Mouse (Mus musculus) erythroblast, adult 5-6 weeks (primary cell): ENCODE data around the gene Bpifb9b. TPM values are rescaled to one million over a fixed set of nuclear protein-coding genes. Genes with fewer than 3 reads are reported as not detected.
"Not testable (repeated sequence)": the region's sequence is repeated elsewhere in the genome, so short reads cannot be mapped to it uniquely, and the experiment has no call there.

Experiments
- ATAC-seq: replicated peaks from 2 replicates; pipeline ENCODE4 v1.8.0; 2016; ENCODE audit warnings: moderate number of reproducible peaks, mild to moderate bottlenecking, moderate TSS enrichment, inconsistent platforms; ENCODE audit not compliant: poor library complexity, low FRiP score, severe bottlenecking
- total RNA-seq, 2 experiments: library from RNA; stranded (forward) in 1 of 2; stranded (reverse) in 1 of 2; fragments of 150-400 nt in 1 of 2; fragments of 200-764, 138-1000 nt in 1 of 2; gene quantifications; 2 replicates each; pipeline versions ENCODE4 v1.2.3 to v1.2.4; 2015 to 2017; ENCODE audit warnings: low replicate concordance in 2 of 2

Gene Bpifb9b
- total RNA-seq (2015; ENCODE audit: low replicate concordance) (not detected in 2 replicates), total RNA-seq (2017; ENCODE audit: low replicate concordance) (not detected in 2 replicates)

DNA sequence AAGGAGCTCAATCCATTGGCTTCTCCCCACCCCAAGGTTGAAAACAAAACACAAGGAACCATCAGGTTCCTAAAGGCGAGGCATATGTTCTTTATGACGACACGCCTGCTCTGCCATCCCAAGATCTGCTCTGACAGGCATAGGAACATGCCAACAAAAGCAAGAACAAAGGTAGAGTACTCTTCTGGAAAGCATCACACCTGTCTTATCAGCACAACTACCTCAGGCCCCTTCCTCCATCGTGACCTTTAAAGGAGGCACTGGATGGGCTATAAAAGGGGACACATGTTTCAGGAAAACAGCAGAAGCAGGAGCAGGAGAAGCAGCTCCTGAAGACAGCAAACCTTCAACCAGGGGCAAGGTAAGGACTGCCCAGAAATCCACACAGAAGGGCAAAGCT, at the start of gene Bpifb9b:
Gene Bpifb9b (plus strand): TSS at position 301 of the 400 bp plus-strand sequence.
- not testable (repeated sequence) for ATAC-seq

DNA sequence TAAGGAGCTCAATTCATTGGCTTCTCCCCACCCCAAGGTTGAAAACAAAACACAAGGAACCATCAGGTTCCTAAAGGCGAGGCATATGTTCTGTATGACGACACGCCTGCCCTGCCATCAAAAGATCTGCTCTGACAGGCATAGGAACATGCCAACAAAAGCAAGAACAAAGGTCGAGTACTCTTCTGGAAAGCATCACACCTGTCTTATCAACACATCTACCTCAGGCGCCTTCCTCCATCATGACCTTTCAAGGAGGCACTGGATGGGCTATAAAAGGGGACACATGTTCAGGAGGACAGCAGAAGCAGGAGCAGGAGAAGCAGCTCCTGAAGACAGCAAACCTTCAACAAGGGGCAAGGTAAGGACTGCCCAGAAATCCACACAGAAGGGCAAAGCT, 49.5 kb upstream of the Bpifb9b start, which contains the start of gene Bpifb9a:
Gene Bpifb9a (plus strand): TSS at position 301 of the 400 bp plus-strand sequence.
- not testable (repeated sequence) for ATAC-seq

DNA sequence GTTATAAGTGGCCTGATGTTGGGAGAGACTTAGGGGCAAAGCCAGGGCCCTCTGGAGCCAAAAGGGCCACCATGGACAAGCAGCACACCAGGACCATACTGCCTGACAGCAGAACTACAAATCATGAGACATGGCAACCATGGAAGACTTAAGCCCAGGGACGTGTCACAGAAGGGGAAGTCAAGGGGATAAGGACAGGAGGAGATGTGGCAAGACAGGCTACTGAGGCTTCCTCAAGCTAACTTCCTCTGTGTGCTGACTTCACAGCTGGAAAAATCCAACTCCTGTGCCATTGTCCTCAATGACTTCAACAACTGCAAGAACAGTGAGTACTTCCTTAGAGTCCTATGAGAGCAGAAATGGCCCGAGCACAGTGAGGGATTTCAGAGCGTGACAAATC, 42.6 kb upstream of the Bpifb9b start:
- not testable (repeated sequence) for ATAC-seq

DNA sequence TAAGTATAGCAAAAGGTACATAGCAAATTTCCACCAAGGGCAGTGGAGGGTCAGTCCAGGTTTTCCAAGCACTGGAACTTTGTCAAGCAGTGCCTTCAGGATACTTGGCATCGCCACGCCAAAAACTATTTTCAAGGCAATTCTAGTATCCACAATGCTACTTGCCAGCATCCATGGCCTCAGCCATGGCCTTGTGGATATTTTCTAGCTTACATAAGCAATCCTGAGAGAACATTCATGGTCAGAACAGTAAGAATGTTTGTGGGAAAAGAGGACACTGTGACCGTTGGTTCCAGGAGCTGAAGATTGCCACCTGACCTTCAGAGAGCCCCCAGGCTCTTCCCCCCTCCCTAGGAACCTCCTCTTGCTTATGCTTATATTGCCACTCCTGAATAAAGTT, 15.2 kb upstream of the Bpifb9b start:
- not testable (repeated sequence) for ATAC-seq

DNA sequence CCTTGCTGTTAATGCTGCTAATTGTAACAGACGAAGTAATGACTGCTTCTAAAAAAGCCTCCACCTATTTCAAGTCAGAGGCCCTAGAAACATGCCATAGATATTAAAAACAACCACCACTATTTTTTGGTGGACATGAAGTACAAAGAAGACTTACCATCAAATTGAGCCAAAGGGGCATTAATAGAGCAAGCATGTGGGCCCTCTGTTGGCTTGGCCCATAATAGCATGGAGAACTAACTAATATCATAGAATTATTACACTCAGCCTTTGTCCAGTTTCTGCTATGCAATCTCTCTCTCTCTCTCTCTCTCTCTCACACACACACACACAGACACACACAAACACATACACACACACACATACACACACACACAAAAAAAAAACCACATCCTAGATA, 14.2 kb upstream of the Bpifb9b start:
- no peak for ATAC-seq

DNA sequence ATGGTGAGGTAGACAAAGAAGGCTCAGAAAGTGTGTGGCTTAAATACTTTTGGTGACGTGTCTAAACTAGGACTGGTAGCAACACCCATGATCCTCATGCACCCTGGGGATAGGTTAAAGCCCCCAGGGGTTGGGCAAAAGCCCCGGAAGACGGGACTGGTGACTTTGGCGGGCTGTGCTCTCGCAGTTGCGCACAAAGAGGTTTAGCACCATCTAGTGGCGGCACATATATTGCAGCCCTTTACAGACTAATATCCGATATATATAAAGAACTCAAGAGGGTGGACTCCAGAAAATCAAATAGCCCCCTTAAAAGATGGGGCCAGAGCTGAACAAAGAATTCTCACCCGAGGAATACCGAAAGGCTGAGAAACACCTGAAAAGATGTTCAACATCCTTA, 12.3 kb upstream of the Bpifb9b start:
- not testable (repeated sequence) for ATAC-seq

DNA sequence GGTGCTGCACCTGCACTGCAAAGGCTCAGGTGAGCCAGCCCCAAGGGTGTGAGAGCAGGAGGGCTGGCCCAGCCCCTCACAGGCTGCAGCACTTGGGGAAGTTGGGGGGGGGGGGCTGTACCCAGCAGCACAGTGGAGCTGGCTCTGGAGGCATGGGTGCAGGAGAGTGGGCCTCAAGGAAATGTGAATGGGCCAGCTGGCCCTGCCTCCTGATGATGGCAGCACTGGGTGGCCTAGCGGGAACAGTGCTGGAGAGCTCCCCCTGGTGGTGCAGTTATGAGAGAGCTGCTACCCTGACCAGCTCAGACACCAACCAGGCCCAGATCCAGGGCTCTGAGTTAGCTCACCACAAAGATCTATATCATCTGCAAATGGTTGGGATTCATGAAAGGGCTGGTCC, 6.5 kb upstream of the Bpifb9b start:
- ATAC-seq = peak; percentile 94

DNA sequence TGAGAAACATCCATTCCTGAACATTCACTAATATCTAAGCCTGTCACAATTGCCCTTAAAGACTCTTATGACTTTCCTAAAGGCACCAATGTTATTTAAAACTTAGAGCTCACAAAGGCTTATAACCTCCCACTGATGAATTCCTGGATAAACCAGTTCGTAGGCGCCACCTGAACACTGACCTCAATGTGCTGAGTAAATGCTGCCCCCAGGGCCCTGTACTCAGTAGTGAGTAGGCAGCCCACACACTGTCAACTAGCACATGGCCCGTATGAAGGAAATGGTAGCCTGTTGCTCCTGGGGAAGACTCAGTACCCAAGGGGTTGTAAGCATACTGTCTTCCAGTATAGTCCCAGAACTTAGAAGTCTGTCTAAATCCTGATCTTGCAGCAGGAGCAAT, 5.3 kb upstream of the Bpifb9b start:
- no peak for ATAC-seq

DNA sequence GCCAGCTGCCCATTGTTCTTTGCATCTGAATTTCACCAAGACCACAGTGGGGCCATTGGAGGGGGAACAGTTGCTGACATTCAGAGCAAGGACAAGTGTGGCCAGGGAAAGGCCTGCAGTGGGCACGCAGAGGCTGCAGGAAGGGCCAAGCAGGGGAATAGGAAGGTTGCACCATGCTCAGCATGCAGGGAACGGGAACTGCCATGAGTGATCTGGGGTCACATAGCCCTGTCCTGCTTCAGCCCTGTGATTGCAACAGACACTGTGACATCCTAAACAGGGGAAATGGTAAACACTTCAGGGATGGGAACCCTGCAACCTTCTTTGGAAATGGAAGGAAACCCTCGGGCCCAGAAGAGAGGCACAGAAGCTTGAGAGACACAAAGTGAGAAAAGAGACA, 2.4 kb upstream of the Bpifb9b start:
- not testable (repeated sequence) for ATAC-seq

DNA sequence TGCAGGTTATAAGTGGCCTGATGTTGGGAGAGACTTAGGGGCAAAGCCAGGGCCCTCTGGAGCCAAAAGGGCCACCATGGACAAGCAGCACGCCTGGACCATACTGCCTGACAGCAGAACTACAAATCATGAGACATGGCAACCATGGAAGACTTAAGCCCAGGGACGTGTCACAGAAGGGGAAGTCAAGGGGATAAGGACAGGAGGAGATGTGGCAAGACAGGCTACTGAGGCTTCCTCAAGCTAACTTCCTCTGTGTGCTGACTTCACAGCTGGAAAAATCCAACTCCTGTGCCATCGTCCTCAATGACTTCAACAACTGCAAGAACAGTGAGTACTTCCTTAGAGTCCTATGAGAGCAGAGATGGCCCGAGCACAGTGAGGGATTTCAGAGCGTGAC, 6.7 kb downstream of the Bpifb9b start:
- not testable (repeated sequence) for ATAC-seq

DNA sequence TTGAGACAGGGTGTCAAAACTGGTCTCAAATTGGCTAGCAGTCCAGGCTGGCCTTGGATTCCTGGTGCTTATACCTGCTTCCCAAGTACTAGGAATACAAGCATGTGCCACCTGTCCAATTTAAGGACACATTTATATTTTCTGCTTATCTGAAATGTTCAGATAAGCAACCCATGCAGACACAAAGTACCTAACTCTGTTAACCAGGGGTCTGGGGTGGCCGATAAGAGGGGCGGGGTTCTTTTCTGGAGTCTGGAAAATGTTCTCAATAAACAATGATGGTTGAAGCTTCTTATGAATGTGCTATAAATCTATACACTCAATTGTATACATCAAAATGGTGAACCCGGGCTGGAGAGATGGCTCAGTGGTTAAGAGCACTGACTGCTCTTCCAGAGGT, 19.8 kb downstream of the Bpifb9b start:
- peak; percentile 72 for ATAC-seq

DNA sequence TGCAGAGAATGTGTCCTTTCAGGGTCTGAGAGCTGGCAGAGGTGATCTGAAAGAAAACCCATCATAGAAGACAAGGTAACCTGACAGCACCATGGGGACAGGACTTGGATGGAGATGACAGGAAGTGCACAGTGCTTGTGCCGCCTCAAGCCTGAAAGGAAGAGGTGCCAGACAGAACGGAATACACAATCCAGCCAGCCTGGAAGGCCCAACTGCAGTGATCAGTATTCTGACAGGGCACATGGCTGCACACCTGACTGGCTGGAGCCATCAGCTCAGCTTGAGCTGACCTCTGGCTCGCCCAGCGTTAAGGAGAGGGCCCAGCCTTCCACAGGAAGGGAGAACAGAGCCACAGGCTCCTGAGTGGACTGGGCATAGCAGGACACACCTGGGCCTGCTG, 28.5 kb downstream of the Bpifb9b start:
- no peak for ATAC-seq

DNA sequence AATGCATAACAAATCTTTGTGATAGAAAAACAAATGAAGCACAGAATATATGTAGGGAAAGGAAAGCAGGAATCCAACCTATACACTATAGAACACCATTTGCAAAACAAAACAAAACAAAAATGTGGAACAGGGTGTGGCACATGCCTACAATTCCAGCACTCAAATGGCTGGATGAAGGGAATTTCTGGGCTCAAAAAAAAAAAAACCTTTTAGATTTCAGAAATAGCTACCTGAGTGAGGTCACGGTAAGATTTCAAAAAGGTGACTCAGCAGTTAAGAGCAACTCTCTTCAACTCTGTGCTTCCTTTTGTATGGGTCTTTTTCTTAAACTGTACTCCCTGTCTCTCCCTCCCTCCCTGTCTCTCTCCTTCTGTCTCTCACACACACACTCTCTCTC, 31.1 kb downstream of the Bpifb9b start:
- ATAC-seq = no peak

DNA sequence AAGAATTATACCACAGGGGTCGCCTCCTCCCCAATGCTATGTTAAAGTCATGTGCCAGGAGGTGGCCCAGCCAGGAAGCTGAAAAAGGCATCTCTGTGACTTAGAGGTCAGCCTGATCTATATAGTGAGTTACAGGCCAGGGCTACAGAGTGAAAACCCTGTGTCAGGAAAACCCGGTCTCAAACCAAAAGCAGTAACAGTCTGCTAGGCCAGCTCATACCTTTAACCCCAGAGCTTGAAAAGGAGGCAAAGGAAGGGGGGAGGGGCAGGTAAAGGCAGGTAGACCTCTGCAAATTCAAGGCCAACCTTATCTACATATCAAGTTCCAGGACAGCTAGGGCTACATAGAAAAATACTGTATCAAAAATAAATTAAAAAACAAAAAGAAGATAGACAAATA, 32.3 kb downstream of the Bpifb9b start:
- ATAC-seq = no peak

DNA sequence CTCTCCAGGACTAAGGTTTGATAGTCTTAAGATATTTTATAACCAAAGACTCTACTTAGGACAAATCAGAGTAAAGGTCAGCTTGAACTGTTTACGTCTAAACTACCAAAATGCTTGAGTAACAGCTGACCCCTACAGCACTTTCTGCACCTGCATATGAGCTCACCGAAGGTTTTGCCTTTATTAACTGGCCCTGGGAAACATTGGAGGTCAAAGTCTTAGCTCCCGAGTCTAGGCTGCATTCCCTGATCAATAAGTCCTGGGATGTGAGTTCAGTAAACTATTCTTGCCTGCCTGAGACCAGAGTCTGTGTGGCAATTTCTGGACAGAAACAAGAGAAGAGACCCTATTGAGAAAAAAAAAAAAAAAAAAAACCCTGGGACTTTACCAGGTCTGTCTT, 41.1 kb downstream of the Bpifb9b start:
- no peak for ATAC-seq

DNA sequence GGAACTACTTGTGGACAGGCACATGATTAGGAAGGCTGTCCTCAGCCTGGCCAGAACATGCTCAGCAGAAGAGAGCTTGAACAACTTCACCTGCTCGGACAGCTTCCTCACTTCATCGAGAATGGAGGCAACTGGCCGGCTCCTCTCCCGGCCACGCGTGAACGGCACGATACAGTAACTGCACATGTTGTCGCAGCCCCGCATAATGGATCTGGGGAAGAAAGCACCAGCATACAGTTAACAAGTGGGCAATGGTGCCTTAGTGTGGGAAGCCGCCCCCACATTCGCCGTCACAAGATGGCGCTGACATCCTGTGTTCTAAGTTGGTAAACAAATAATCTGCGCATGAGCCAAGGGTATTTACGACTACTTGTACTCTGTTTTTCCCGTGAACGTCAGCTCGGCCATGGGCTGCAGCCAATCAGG, 47.0 kb downstream of the Bpifb9b start:
- 0 out of 2 replicates have a peak, but pooled peaks have one; percentile 39 for ATAC-seq

DNA sequence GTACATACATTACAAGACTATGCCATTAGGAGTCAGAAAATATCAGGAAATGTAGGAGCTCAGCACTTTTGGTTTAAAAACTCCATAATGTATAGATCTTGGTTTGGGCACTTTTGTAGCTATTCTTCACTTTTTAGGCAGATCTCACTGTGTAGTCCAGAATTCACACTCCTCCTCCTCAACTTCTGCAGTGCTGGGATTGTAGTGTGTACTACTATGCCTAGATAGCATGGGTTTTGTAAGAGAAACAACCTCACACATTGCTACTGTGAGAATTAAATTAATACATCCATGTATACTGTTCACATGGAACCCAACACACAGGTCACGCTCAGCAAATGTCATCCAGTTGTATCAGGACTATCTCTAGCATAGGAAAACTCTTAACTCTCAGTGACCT, 60.5 kb downstream of the Bpifb9b start:
- ATAC-seq = no peak

Other genes starting within 250 kb of the Bpifb9b start
- gene Bpifa3, start 176.9 kb upstream of the Bpifb9b start, total RNA-seq (2015; ENCODE audit: low replicate concordance) = not detected in 2 replicates
- gene Bpifa3, start 176.9 kb upstream of the Bpifb9b start, total RNA-seq (2017; ENCODE audit: low replicate concordance) = not detected in 2 replicates
- not detected in 2 replicates for gene Bpifa1, start 164.3 kb upstream of the Bpifb9b start, total RNA-seq (2015; ENCODE audit: low replicate concordance)
- gene Bpifa1, start 164.3 kb upstream of the Bpifb9b start, total RNA-seq (2017; ENCODE audit: low replicate concordance) = not detected in 2 replicates
- gene Bpifa5, start 144.6 kb upstream of the Bpifb9b start, total RNA-seq (2015; ENCODE audit: low replicate concordance) = not detected in 2 replicates
- not detected in 2 replicates for gene Bpifa5, start 144.6 kb upstream of the Bpifb9b start, total RNA-seq (2017; ENCODE audit: low replicate concordance)
- not detected in 2 replicates for gene Bpifb1, start 116.4 kb upstream of the Bpifb9b start, total RNA-seq (2015; ENCODE audit: low replicate concordance)
- gene Bpifb1, start 116.4 kb upstream of the Bpifb9b start, total RNA-seq (2017; ENCODE audit: low replicate concordance) = not detected in 2 replicates
- not detected in 2 replicates for gene Bpifb5, start 83.5 kb upstream of the Bpifb9b start, total RNA-seq (2015; ENCODE audit: low replicate concordance)
- gene Bpifb5, start 83.5 kb upstream of the Bpifb9b start, total RNA-seq (2017; ENCODE audit: low replicate concordance) = not detected in 2 replicates
- gene Bpifb9a, start 49.4 kb upstream of the Bpifb9b start, total RNA-seq (2015; ENCODE audit: low replicate concordance) = not detected in 2 replicates
- not detected in 2 replicates for gene Bpifb9a, start 49.4 kb upstream of the Bpifb9b start, total RNA-seq (2017; ENCODE audit: low replicate concordance)
- 5.9 and 13.1 TPM in 2 replicates for gene Cdk5rap1, start 65.8 kb downstream of the Bpifb9b start, total RNA-seq (2015; ENCODE audit: low replicate concordance)
- gene Cdk5rap1, start 65.8 kb downstream of the Bpifb9b start, total RNA-seq (2017; ENCODE audit: low replicate concordance) = 12.7 and 21.5 TPM in 2 replicates
- not detected in 2 replicates for gene Snta1, start 100.9 kb downstream of the Bpifb9b start, total RNA-seq (2015; ENCODE audit: low replicate concordance)
- gene Snta1, start 100.9 kb downstream of the Bpifb9b start, total RNA-seq (2017; ENCODE audit: low replicate concordance) = 0.17 and 0.56 TPM in 2 replicates
- gene Cbfa2t2, start 129.3 kb downstream of the Bpifb9b start, total RNA-seq (2015; ENCODE audit: low replicate concordance) = 5.6 and 8.5 TPM in 2 replicates
- gene Cbfa2t2, start 129.3 kb downstream of the Bpifb9b start, total RNA-seq (2017; ENCODE audit: low replicate concordance) = 2.9 and 9.5 TPM in 2 replicates
- not detected in 2 replicates for gene 1700003F12Rik, start 239.9 kb downstream of the Bpifb9b start, total RNA-seq (2015; ENCODE audit: low replicate concordance)
- gene 1700003F12Rik, start 239.9 kb downstream of the Bpifb9b start, total RNA-seq (2017; ENCODE audit: low replicate concordance) = not detected in 2 replicates
- gene Actl10, start 244.5 kb downstream of the Bpifb9b start, total RNA-seq (2015; ENCODE audit: low replicate concordance) = not detected in 2 replicates
- gene Actl10, start 244.5 kb downstream of the Bpifb9b start, total RNA-seq (2017; ENCODE audit: low replicate concordance) = not detected in 2 replicates